Mouse (Mus musculus) liver, embryonic 11.5 days (tissue): ENCODE measurements at regions not wholly inside any gene's neighbourhood (a gene's known extent, or its start where the extent isn't known, plus 50 kb on each side); places are given as distances from the start of the nearest gene placed in this dataset.

Source experiments
- ATAC-seq: fragments of 200-750 bp; cut with Nextera tagmentation; replicated peaks from 2 replicates; pipeline ENCODE4 v1.8.0; 2017; ENCODE audit warnings: moderate number of reproducible peaks, mild to moderate bottlenecking, moderate TSS enrichment, moderate library complexity; ENCODE audit not compliant: low FRiP score
- DNase-seq: peaks from one replicate; pipeline ENCODE4 v3.0.0-alpha.2; 2017; ENCODE audit warnings: low spot score
- H3K27ac ChIP-seq: fragments of 300-500 bp; sonication (generic); 2 replicates; pipeline ENCODE4 v1.5.1; 2014; ENCODE audit warnings: mild to moderate bottlenecking, low read depth, low read length, control low read depth
- H3K27me3 ChIP-seq: fragments of 300-500 bp; sonication (generic); replicated peaks from 2 replicates; pipeline ENCODE4 v1.6.1; 2014; ENCODE audit warnings: low read length, mixed read lengths; ENCODE audit not compliant: control insufficient read depth, insufficient read depth
- H3K36me3 ChIP-seq: fragments of 300-500 bp; sonication (generic); 2 replicates; pipeline ENCODE4 v1.6.1; 2014; ENCODE audit warnings: mild to moderate bottlenecking, low read length, moderate library complexity, mixed read lengths; ENCODE audit not compliant: control insufficient read depth, insufficient read depth
- H3K4me1 ChIP-seq: fragments of 300-500 bp; sonication (generic); replicated peaks from 2 replicates; pipeline ENCODE4 v1.6.1; 2014; ENCODE audit warnings: low read length, mixed read lengths; ENCODE audit not compliant: control insufficient read depth, insufficient read depth
- H3K4me2 ChIP-seq: fragments of 300-500 bp; sonication (generic); 2 replicates; pipeline ENCODE4 v1.6.1; 2014; ENCODE audit warnings: mild to moderate bottlenecking, control low read depth, moderate library complexity
- H3K4me3 ChIP-seq: fragments of 300-500 bp; sonication (generic); 2 replicates; pipeline ENCODE4 v1.5.1; 2014; ENCODE audit warnings: low read depth, low read length, control low read depth
- H3K9ac ChIP-seq: fragments of 300-500 bp; sonication (generic); 2 replicates; pipeline ENCODE4 v1.6.1; 2014; ENCODE audit warnings: low read depth, low read length, control low read depth
- H3K9me3 ChIP-seq: fragments of 300-500 bp; sonication (generic); 2 replicates; pipeline ENCODE4 v1.6.1; 2016; ENCODE audit warnings: low read length, inconsistent platforms, mixed read lengths; ENCODE audit not compliant: control insufficient read depth
- WGBS: fragments of 180-500 bp; shearing (Covaris S2); extraction: QIAGEN DNeasy Blood & Tissue Kit; methylation state at CpG from one replicate; pipeline ENCODE4 v1.1.7; 2014; 5-methylcytosine and 5-hydroxymethylcytosine counted together

DNA sequence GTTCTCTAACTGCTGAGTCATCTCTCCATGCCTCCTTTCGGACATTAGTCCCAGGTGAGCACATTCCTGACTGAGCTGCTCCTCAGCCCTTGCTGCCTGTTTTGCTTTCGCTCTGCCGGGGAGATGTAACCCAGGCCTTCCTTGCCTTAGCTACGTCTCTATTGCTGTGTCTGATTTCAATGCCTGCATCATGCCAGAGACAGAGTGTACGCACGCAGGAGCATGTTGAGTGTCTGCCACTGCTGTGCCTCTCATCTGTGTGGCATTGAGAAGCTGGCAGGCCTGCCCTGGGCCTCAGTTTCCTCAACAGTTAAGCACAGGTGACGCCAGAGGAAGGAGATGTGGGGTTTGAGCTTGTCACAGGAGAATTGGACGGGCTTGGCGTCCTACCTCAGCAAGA lies 55.7 kb upstream of the Eef2kmt start:
- Histone ChIP-seq H3K4me2 (no peak overlapping the region), H3K9me3 (no peaks in the 10 kb centered on the region), H3K36me3 (no peaks in the 10 kb centered on the region), H3K4me1 (no peaks in the 10 kb centered on the region), H3K4me3 (no peak overlapping the region), H3K27ac (no peak overlapping the region), H3K27me3 (peaks cover 14% of the 10 kb centered on the region), H3K9ac (no peak overlapping the region)
- 86% methylated on average over 9 of the region's 9 CpGs for WGBS
- no peak for DNase-seq
- no peak for ATAC-seq

DNA sequence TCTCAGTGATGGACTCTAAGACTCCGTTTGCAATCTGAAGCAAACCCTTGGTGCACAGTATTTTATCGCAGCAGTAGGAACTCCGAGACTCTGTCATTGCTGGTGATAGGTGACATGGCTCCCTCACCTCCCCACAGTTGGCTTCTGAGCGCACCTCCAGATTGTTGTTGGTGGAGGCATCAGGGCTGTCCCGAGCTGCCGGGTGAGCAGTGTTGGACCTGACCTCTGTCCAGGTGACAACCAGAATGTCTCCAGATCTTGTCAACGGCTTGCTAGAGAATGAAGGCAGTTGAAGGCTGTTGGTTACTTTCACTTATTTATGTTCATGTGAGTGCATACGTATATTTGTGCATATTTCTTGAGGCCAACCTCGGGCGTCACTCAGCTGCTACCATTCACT lies 55.0 kb upstream of the Eef2kmt start:
- Histone ChIP-seq H3K9me3 (no peaks in the 10 kb centered on the region), H3K4me1 (no peaks in the 10 kb centered on the region), H3K9ac (no peak overlapping the region), H3K36me3 (no peaks in the 10 kb centered on the region), H3K4me2 (no peak overlapping the region), H3K27me3 (peaks cover 14% of the 10 kb centered on the region), H3K4me3 (no peak overlapping the region), H3K27ac (no peak overlapping the region)
- no peak for ATAC-seq
- DNase-seq, result no peak
- WGBS, result 85% methylated on average over 10 of the region's 10 CpGs

DNA sequence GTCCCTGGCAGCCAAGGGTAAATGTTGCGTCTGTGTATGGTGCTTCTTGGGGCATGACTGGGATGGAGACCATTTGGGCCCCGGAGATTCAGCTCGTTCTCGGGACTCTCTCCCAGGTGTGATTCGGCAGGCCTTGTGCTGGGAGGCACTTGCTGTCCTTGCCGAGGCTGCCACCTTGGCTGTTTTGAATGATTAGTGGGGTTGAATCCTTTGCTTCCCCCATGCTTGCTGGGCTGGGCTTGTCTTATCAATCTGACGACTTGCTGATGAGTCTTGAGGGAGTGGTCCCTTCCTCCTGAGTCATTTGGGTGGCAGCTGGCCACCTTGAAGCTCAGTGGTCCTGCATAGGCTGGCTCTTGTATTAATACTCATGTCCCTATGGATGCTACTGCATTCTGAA lies 52.0 kb upstream of the Eef2kmt start:
- Histone ChIP-seq H3K4me2 (no peak overlapping the region), H3K9ac (no peak overlapping the region), H3K9me3 (no peaks in the 10 kb centered on the region), H3K4me3 (no peak overlapping the region), H3K36me3 (no peaks in the 10 kb centered on the region), H3K27ac (no peak overlapping the region), H3K4me1 (no peaks in the 10 kb centered on the region), H3K27me3 (peaks cover 14% of the 10 kb centered on the region)
- DNase-seq, result no peak
- 54% methylated on average over 7 of the region's 7 CpGs for WGBS
- ATAC-seq, result no peak

DNA sequence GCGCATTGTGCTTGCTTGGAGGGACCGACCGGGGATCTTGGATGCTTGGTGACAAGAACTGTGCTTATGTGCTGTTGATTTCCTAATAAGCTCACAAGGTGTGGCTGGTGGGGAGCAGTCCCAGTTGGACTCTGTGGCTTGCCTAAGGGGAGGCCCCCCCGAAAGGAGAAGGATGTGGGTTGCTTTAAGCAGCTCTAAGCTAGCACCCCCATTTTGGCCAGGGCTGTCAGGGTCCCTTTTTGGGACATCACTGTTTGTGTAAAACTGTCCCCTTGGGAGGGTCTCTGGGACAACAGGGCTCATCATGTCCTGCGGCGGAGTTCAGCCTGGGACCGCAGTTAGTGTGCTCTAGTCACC lies 51.4 kb upstream of the Eef2kmt start:
- Histone ChIP-seq H3K36me3 (no peaks in the 10 kb centered on the region), H3K4me1 (no peaks in the 10 kb centered on the region), H3K9ac (no peak overlapping the region), H3K27me3 (peaks cover 14% of the 10 kb centered on the region), H3K4me2 (peak overlapping the region; percentile 55), H3K9me3 (no peaks in the 10 kb centered on the region), H3K27ac (no peak overlapping the region), H3K4me3 (no peak overlapping the region)
- ATAC-seq (0 out of 2 replicates have a peak, but pooled peaks have one; percentile 7), DNase-seq (no peak)
- 69% methylated on average over 7 of the region's 7 CpGs for WGBS

DNA sequence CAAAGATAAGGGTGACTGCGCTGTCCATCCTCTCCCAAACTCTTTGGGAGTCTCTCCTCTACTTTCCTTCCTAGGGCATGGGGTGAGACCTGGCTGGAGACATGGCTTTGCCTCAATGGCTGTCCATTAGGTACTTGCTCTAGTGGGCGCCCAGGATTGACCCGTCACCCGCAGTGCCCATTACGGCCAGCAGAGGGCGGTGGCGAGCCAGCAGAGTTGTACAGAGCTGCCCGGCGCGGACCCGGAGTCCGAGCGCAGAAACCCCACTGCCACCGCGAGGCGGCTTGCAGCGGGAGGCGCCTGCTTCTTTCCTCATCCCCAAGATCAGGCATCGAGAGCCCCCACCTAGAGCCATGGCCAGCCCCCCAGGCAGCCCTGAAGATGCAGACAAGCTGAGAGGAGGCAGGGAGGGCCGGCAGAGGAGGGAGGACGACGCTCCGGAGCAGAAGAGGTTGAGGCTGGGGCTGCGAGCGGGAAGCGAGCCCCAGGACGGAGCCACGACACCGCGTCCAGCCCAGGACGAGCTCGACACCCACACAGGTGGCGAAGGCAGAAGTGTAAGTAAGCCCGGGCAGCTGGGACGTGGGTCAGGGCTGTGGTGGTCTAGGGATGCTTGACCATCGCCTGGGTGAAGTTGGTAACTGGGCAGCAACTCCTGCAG lies 50.9 kb upstream of the Eef2kmt start:
- 3% methylated on average over 36 of the region's 36 CpGs for WGBS
- H3K4me1 ChIP-seq, result no peaks in the 10 kb centered on the region
- peaks cover 14% of the 10 kb centered on the region for H3K27me3 ChIP-seq
- no peaks in the 10 kb centered on the region for H3K9me3 ChIP-seq
- H3K4me3 ChIP-seq, result peak overlapping the region; percentile 34; the same call in 1 of the 2 replicates
- ATAC-seq, result peak; percentile 79
- peak; percentile 93 for DNase-seq
- no peaks in the 10 kb centered on the region for H3K36me3 ChIP-seq
- H3K27ac ChIP-seq, result no peak overlapping the region
- H3K4me2 ChIP-seq, result peak overlapping the region; percentile 55
- H3K9ac ChIP-seq, result 0 out of 2 replicates have a peak overlapping the region, but pooled peaks have one; percentile 10
